11 mouse cellular contexts compared by ENCODE assay signal in genomic region chr8:83423032-83423825, GRCm38 (mm10).
DNase-seq lines count a peak whose midpoint lies in the region; ATAC-seq lines count a peak whose summit lies in the region.
"Had no signal": no experiment of that assay in that cellular context is flagged by ENCODE, and none has a peak within 500 bp of the region (broad histone marks: within the 10 kb centered on the region; RNA-seq: fewer than 3 reads in every experiment).

No protein-coding gene starts in this region.

- DNase-seq in kidney, adult 18-20 months = peak; percentile 33
- DNase-seq in kidney, postnatal 4 days = no peak
- peak; percentile 35 for DNase-seq in adipocyte (ENCODE audit: low spot score)
- DNase-seq in kidney, adult 9 months = peak; percentile 60
- DNase-seq in lung, postnatal 25 days (ENCODE audit: low spot score) = peak; percentile 14
- DNase-seq in cerebellum, postnatal 14 days = no peak
- no peak for DNase-seq in embryo, embryonic 10 days (ENCODE audit: low spot score)
- DNase-seq: heart, postnatal 36 days had no signal

- no peak for ATAC-seq in frontal cortex, adult (ENCODE audit: low TSS enrichment)
- ATAC-seq: forebrain, embryonic 14.5 days; midbrain, embryonic 13.5 days had no signal

Comparison
In these comparisons a context has a peak if more than half of its experiments do, and no peak if none do; other contexts are left out.
1. DNase-seq: peak in kidney, adult 18-20 months (single experiment), adipocyte (single experiment), kidney, adult 9 months (single experiment) and lung, postnatal 25 days (single experiment); none in kidney, postnatal 4 days (0 of 2), cerebellum, postnatal 14 days (0 of 2) and embryo, embryonic 10 days (single experiment).